Mouse (Mus musculus) ES-Bruce4 (cell line): Measurements from ENCODE around the gene Traf3ip2.

ENCODE experiments used
- CTCF ChIP-seq: IDR thresholded peaks from one replicate; pipeline ENCODE4 v1.8.1; 2011; ENCODE audit warnings: low read depth, low read length
- EP300 ChIP-seq: IDR thresholded peaks from 2 replicates; pipeline ENCODE4 v1.6.1; 2011; ENCODE audit warnings: low read depth, low read length; ENCODE audit not compliant: insufficient read depth
- POLR2A ChIP-seq: IDR thresholded peaks from one replicate; pipeline ENCODE4 v1.8.1; 2011; ENCODE audit warnings: low read length; ENCODE audit not compliant: insufficient read depth

- TF ChIP-seq POLR2A (no peak), EP300 (no peak), CTCF (no peak)
Observed at GRCm38 (mm10) chr10:39563552-39564223, 49.0 kb upstream of the Traf3ip2 start.
